Comparison of ENCODE assay signal across 8 mouse cellular contexts in the genomic region with DNA sequence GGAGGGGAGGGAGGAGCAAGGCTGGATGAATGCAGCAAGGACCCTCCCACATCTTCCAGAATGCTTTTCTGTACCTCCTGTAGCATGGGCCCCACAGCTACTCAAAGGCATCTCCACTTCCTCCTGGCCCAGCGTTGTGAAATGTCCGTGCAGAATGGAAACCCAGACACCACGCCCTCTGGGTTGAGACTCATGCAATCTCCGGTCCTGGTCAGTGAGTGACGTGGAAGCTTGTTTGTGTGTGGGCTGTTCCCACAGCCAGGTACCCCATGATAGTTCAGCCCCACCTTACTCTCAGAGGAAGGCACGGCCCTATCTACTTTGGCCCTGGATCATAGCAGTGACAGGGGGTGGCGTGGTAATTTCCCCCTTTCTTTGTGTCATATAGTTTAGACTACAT.
A peak's percentile ranks its signal among the peaks of the same experiment; 100 is the strongest.
DNase-seq lines count a peak whose midpoint lies in the region; ATAC-seq lines count a peak whose summit lies in the region.
"Had no signal": no experiment of that assay in that cellular context is flagged by ENCODE, and none has a peak within 500 bp of the region (broad histone marks: within the 10 kb centered on the region; RNA-seq: fewer than 3 reads in every experiment).

No protein-coding gene starts in this region.

- WGBS in liver, embryonic 11.5 days: 56% methylated on average over 7 of the region's 7 CpGs
- 74% methylated on average over 7 of the region's 7 CpGs for whole genome bisulfite sequencing in forebrain, embryonic 15.5 days

- no peaks in the 10 kb centered on the region for H3K36me3 ChIP-seq in liver, embryonic 11.5 days (ENCODE audit: control insufficient read depth, insufficient read depth, low read length)
- no peaks in the 10 kb centered on the region for H3K36me3 ChIP-seq in forebrain, embryonic 15.5 days
- H3K36me3 ChIP-seq: neural tube, embryonic 13.5 days had no signal

- intact Hi-C loops in left cerebral cortex, postnatal 10 days (cut with DNase I): no loop called here

- peak; percentile 31 for DNase-seq in 3134 (ENCODE audit: extremely low read depth, insufficient read length, low spot score)
- DNase-seq in CD4-positive, CD25-positive, alpha-beta regulatory T cell, adult 2 months (ENCODE audit: low read depth, low spot score): peak; percentile 37
- DNase-seq in liver, embryonic 11.5 days (ENCODE audit: low spot score): no peak
- no peak for DNase-seq in adipocyte (ENCODE audit: low spot score)
- no peak for DNase-seq in left cerebral cortex, postnatal 10 days (ENCODE audit: extremely low spot score in 1 of 2, low spot score in 2 of 2)

- no peak overlapping the region for H3K27ac ChIP-seq in liver, embryonic 11.5 days (ENCODE audit: low read depth, low read length)
- no peak overlapping the region for H3K27ac ChIP-seq in forebrain, embryonic 15.5 days (replicated peaks)
- H3K27ac ChIP-seq: neural tube, embryonic 13.5 days had no signal

- no peak overlapping the region for H3K4me2 ChIP-seq in liver, embryonic 11.5 days
- H3K4me2 ChIP-seq in forebrain, embryonic 15.5 days (replicated peaks): no peak overlapping the region
- H3K4me2 ChIP-seq: neural tube, embryonic 13.5 days had no signal

- no peaks in the 10 kb centered on the region for H3K4me1 ChIP-seq in liver, embryonic 11.5 days (replicated peaks; ENCODE audit: control insufficient read depth, insufficient read depth, low read length)
- H3K4me1 ChIP-seq in forebrain, embryonic 15.5 days: peaks cover 6% of the 10 kb centered on the region

- H3K4me3 ChIP-seq in liver, embryonic 11.5 days (ENCODE audit: low read depth, low read length): no peak overlapping the region
- H3K4me3 ChIP-seq in forebrain, embryonic 15.5 days: no peak overlapping the region
- H3K4me3 ChIP-seq: neural tube, embryonic 13.5 days had no signal

- no peak overlapping the region for H3K9ac ChIP-seq in liver, embryonic 11.5 days (ENCODE audit: low read depth, low read length)
- H3K9ac ChIP-seq in forebrain, embryonic 15.5 days (replicated peaks): no peak overlapping the region
- H3K9ac ChIP-seq: neural tube, embryonic 13.5 days had no signal

- no peaks in the 10 kb centered on the region for H3K9me3 ChIP-seq in liver, embryonic 11.5 days (ENCODE audit: control insufficient read depth, low read length)
- H3K9me3 ChIP-seq in forebrain, embryonic 15.5 days: no peaks in the 10 kb centered on the region
- H3K9me3 ChIP-seq: neural tube, embryonic 13.5 days had no signal

- no peaks in the 10 kb centered on the region for H3K27me3 ChIP-seq in liver, embryonic 11.5 days (replicated peaks; ENCODE audit: control insufficient read depth, insufficient read depth, low read length)
- no peaks in the 10 kb centered on the region for H3K27me3 ChIP-seq in forebrain, embryonic 15.5 days
- H3K27me3 ChIP-seq: neural tube, embryonic 13.5 days had no signal

- ATAC-seq in liver, embryonic 11.5 days (replicated peaks; ENCODE audit: low FRiP score): peak; percentile 49
- ATAC-seq in megakaryocyte progenitor cell, adult 5-6 weeks (replicated peaks; ENCODE audit: poor library complexity): peak; percentile 97
- ATAC-seq in forebrain, embryonic 15.5 days (replicated peaks): no peak

Comparison
In these comparisons a context has a peak if more than half of its experiments do, and no peak if none do; other contexts are left out.
1. DNase-seq: peak in 3134 (single experiment) and CD4-positive, CD25-positive, alpha-beta regulatory T cell, adult 2 months (single experiment); none in liver, embryonic 11.5 days (single experiment), adipocyte (single experiment) and left cerebral cortex, postnatal 10 days (0 of 2).